Comparison of ENCODE assay signal across 26 mouse cellular contexts in genomic region chr17:5973536-5973935, GRCm38 (mm10). TPM values are rescaled to one million over a fixed set of nuclear protein-coding genes. Genes with fewer than 3 reads are reported as not detected.
DNase-seq lines count a peak whose midpoint lies in the region; TF ChIP-seq lines count a peak whose summit lies in the region.
"Had no signal": no experiment of that assay in that cellular context is flagged by ENCODE, and none has a peak within 500 bp of the region (broad histone marks: within the 10 kb centered on the region; RNA-seq: fewer than 3 reads in every experiment).

No protein-coding gene starts in this region.

- TF ChIP-seq POLR2A in ES-Bruce4 (IDR thresholded peaks at IDR 0.05; ENCODE audit: insufficient read depth, low read length) = no peak

- 0 out of 2 replicates have a peak overlapping the region, but pooled peaks have one; percentile 21 for H3K27ac ChIP-seq in ES-Bruce4 (ENCODE audit: insufficient read depth, low read length)
- H3K27ac ChIP-seq: embryonic facial prominence, embryonic 15.5 days; forebrain, embryonic 15.5 days; heart, embryonic 15.5 days; hindbrain, embryonic 13.5 days; kidney, postnatal 0 days; limb, embryonic 13.5 days; liver, embryonic 13.5 days; midbrain, embryonic 12.5 days; neural tube, embryonic 12.5 days had no signal

- no peaks in the 10 kb centered on the region for H3K9me3 ChIP-seq in ES-Bruce4 (replicated peaks; ENCODE audit: control insufficient read depth, insufficient read depth, low read length, poor library complexity, severe bottlenecking)
- H3K9me3 ChIP-seq: embryonic facial prominence, embryonic 15.5 days; forebrain, embryonic 15.5 days; heart, embryonic 15.5 days; hindbrain, embryonic 13.5 days; limb, embryonic 13.5 days; liver, embryonic 13.5 days; midbrain, embryonic 12.5 days; neural tube, embryonic 12.5 days had no signal

- no peak overlapping the region for H3K4me3 ChIP-seq in ES-Bruce4 (ENCODE audit: low read depth, low read length)
- H3K4me3 ChIP-seq: embryonic facial prominence, embryonic 15.5 days; forebrain, embryonic 15.5 days; heart, embryonic 15.5 days; hindbrain, embryonic 13.5 days; limb, embryonic 13.5 days; liver, embryonic 13.5 days; midbrain, embryonic 12.5 days; neural tube, embryonic 12.5 days had no signal

- no peaks in the 10 kb centered on the region for H3K27me3 ChIP-seq in ES-Bruce4 (ENCODE audit: control insufficient read depth, insufficient read depth, low read length, poor library complexity, severe bottlenecking)
- H3K27me3 ChIP-seq: embryonic facial prominence, embryonic 15.5 days; forebrain, embryonic 15.5 days; heart, embryonic 15.5 days; hindbrain, embryonic 13.5 days; limb, embryonic 13.5 days had no signal

- TF ChIP-seq EP300 in ES-Bruce4 (IDR thresholded peaks at IDR 0.05; ENCODE audit: insufficient read depth, low read depth, low read length) = no peak

- TF ChIP-seq CTCF in ES-Bruce4 (IDR thresholded peaks at IDR 0.05; ENCODE audit: low read depth, low read length) = no peak

- peak; percentile 37 for DNase-seq in CD4-positive helper T cell, adult 2 months (ENCODE audit: low read depth, low spot score)
- DNase-seq in naive thymus-derived CD4-positive, alpha-beta T cell, adult 2 months (ENCODE audit: low read depth) = peak; percentile 56
- DNase-seq in thymus, postnatal 25 days = peak; percentile 57
- DNase-seq in cerebellum, adult 11 months = no peak
- DNase-seq in spleen, postnatal 10 days (ENCODE audit: low spot score in 2 of 2) = no peak
- no peak for DNase-seq in liver
- DNase-seq: adrenal gland, postnatal 36 days; cerebellum, adult 9-11 months; gastrocnemius, postnatal 25 days; heart, postnatal 36 days; kidney, adult 2 months; liver, embryonic 13.5 days; lung, adult 2 months; lung, postnatal 14 days; retina, postnatal 1 day; right cerebral cortex, postnatal 25 days; spleen, adult 18-20 months had no signal

- no peak overlapping the region for H3K9ac ChIP-seq in ES-Bruce4 (ENCODE audit: low read depth, poor library complexity, severe bottlenecking)
- H3K9ac ChIP-seq: embryonic facial prominence, embryonic 15.5 days; forebrain, embryonic 15.5 days; heart, embryonic 15.5 days; hindbrain, embryonic 13.5 days; limb, embryonic 13.5 days; liver, embryonic 13.5 days; midbrain, embryonic 12.5 days; neural tube, embryonic 12.5 days had no signal

- H3K36me3 ChIP-seq in ES-Bruce4 (ENCODE audit: control insufficient read depth, insufficient read depth, low read length, poor library complexity, severe bottlenecking) = no peaks in the 10 kb centered on the region
- H3K36me3 ChIP-seq: embryonic facial prominence, embryonic 15.5 days; forebrain, embryonic 15.5 days; heart, embryonic 15.5 days; hindbrain, embryonic 13.5 days; limb, embryonic 13.5 days; liver, embryonic 13.5 days; midbrain, embryonic 12.5 days; neural tube, embryonic 12.5 days had no signal

- H3K4me1 ChIP-seq in ES-Bruce4 (ENCODE audit: control insufficient read depth, insufficient read depth, low read length) = peaks cover 3% of the 10 kb centered on the region
- H3K4me1 ChIP-seq: neural tube, embryonic 12.5 days had no signal

RNA-seq across cellular contexts. Expression of gene Synj2, which starts 32.5 kb away (rescaled TPM):
- polyA plus RNA-seq in ES-Bruce4 (2011; ENCODE audit: insufficient read depth, insufficient read length, low read depth, missing spikeins) = 7.6 and 11.3 TPM in 2 replicates

Comparison
In these comparisons a context has a peak if more than half of its experiments do, and no peak if none do; other contexts are left out.
1. DNase-seq: peak in CD4-positive helper T cell, adult 2 months (single experiment), naive thymus-derived CD4-positive, alpha-beta T cell, adult 2 months (single experiment) and thymus, postnatal 25 days (single experiment); none in cerebellum, adult 11 months (single experiment), spleen, postnatal 10 days (0 of 2) and liver (single experiment).